Mouse (Mus musculus) CH12.LX (cell line): ENCODE measurements around the gene Birc3.

ENCODE experiments used
- BHLHE40 ChIP-seq: IDR thresholded peaks from 2 replicates; pipeline ENCODE4 v1.6.1; 2011; ENCODE audit warnings: mild to moderate bottlenecking, low read depth, low read length, improper control_type of control experiment
- CHD1 ChIP-seq: IDR thresholded peaks from 2 replicates; pipeline ENCODE4 v1.6.1; 2012; ENCODE audit warnings: low read depth, low read length, improper control_type of control experiment, inconsistent platforms
- CTCF ChIP-seq, 2 experiments: IDR thresholded peaks in 1 of 2; conservative IDR thresholded peaks in 1 of 2; 2 replicates each; pipeline ENCODE4 v1.5.1; 2011 to 2012; ENCODE audit warnings: low read depth in 2 of 2, low read length in 2 of 2, improper control_type of control experiment in 1 of 2, inconsistent platforms in 1 of 2, mild to moderate bottlenecking in 1 of 2, moderate library complexity in 1 of 2
- ELF1 ChIP-seq: IDR thresholded peaks from 2 replicates; pipeline ENCODE4 v1.6.1; 2014; ENCODE audit warnings: low read depth, mild to moderate bottlenecking, inconsistent platforms, low read length, improper control_type of control experiment
- EP300 ChIP-seq: IDR thresholded peaks from 2 replicates; pipeline ENCODE4 v1.6.1; 2011; ENCODE audit warnings: low read length, improper control_type of control experiment
- JUND ChIP-seq: conservative IDR thresholded peaks from 2 replicates; pipeline ENCODE4 v1.6.1; 2011; ENCODE audit warnings: low read depth, low read length, improper control_type of control experiment
- MAFK ChIP-seq: IDR thresholded peaks from 2 replicates; pipeline ENCODE4 v1.6.1; 2011; ENCODE audit warnings: low read length, improper control_type of control experiment; ENCODE audit not compliant: insufficient replicate concordance
- MXI1 ChIP-seq: IDR thresholded peaks from 2 replicates; pipeline ENCODE4 v1.6.1; 2011; ENCODE audit warnings: mild to moderate bottlenecking, low read depth, low read length, improper control_type of control experiment
- POLR2A ChIP-seq: IDR thresholded peaks from 2 replicates; pipeline ENCODE4 v1.6.1; 2011; ENCODE audit warnings: low read depth, mild to moderate bottlenecking, improper control_type of control experiment, low read length
- POLR2AphosphoS2 ChIP-seq: IDR thresholded peaks from 2 replicates; pipeline ENCODE4 v1.6.1; 2011; ENCODE audit warnings: low read depth, low read length, improper control_type of control experiment
- SIN3A ChIP-seq: IDR thresholded peaks from 2 replicates; pipeline ENCODE4 v1.6.1; 2012; ENCODE audit warnings: low read length, improper control_type of control experiment, inconsistent platforms
- TCF12 ChIP-seq: IDR thresholded peaks from 2 replicates; pipeline ENCODE4 v1.6.1; 2014; ENCODE audit warnings: low read depth, mild to moderate bottlenecking, inconsistent platforms, low read length, improper control_type of control experiment
- ZNF384 ChIP-seq: IDR thresholded peaks from 2 replicates; pipeline ENCODE4 v1.6.1; 2012; ENCODE audit warnings: low read depth, low read length, improper control_type of control experiment, inconsistent platforms

DNA sequence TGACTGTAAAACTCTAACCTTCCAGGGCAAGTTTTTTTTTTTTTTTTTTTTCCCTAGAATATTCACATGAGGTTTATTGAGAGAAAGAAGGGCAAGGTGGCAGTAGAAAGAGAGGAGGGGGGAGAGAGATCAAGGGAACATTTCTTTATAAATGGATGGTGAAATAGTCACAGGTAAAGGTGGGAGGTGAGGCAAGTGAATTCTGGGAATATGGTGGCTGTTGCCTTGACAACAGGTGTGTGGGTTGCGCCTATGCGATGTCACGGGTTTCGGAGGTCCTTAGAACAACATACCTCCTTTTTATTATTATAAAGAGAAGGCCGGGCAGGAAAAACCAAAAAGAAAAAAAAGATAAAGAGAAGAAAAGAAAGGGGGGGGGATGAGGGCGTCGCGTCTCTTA lies 41.9 kb upstream of the Birc3 start:
- TF ChIP-seq POLR2A (no peak), CTCF (conservative IDR thresholded peaks at IDR 0.05 in 1 of 2, IDR thresholded peaks at IDR 0.05 in 1 of 2; ENCODE audit: low read depth in 2 of 2, low read length in 2 of 2) (no peak), CHD1 (no peak), EP300 (no peak), TCF12 (no peak), SIN3A (no peak), POLR2AphosphoS2 (no peak), BHLHE40 (no peak), MAFK (no peak), MXI1 (no peak), ELF1 (no peak), JUND (no peak), ZNF384 (no peak)
